Mouse (Mus musculus): ENCODE measurements around the gene Golga2. TPM values are rescaled to one million over a fixed set of nuclear protein-coding genes. Genes with fewer than 3 reads are reported as not detected.

The Golga2 gene
- total and polyA plus RNA-seq, 3 experiments, result 15.4 to 27.1 (median 23.0) TPM

GRCm38 (mm10) chr2:32253352-32253751, 33.8 kb upstream of the Golga2 start:
- in situ Hi-C loops (cut with MboI; ENCODE audit: low pct_ligation_motif_present, low pct_unique_long_range_greater_than_20kb, low sequenced_read_pairs), result no loop called here
- Histone ChIP-seq H3K79me2 (replicated peaks; ENCODE audit: control insufficient read depth, extremely low read depth, insufficient read depth, poor library complexity, severe bottlenecking) (no peaks in the 10 kb centered on the region), H3K4me3 (replicated peaks in 1 of 3; ENCODE audit: low read depth in 2 of 3, low read length in 2 of 3, poor library complexity in 1 of 3) (no peak overlapping the region), H3K9ac (ENCODE audit: insufficient read depth, low read depth) (no peak overlapping the region), H3K4me1 (ENCODE audit: control insufficient read depth in 1 of 2, insufficient read depth in 2 of 2) (peaks cover 0 to 1% of the 10 kb centered on the region in 2 experiments; a peak in 2 of 4 replicates), H3K36me3 (replicated peaks in 1 of 2; ENCODE audit: control insufficient read depth in 1 of 2, insufficient read depth in 1 of 2, low read length in 1 of 2) (peaks cover 89% of the 10 kb centered on the region in 2 experiments), H3K27ac (ENCODE audit: insufficient read depth, low read depth) (no peak overlapping the region), H3K9me3 (replicated peaks; ENCODE audit: low read length) (no peaks in the 10 kb centered on the region), H3K27me3 (replicated peaks) (no peaks in the 10 kb centered on the region), H3K4me2 (ENCODE audit: insufficient read depth, low read depth, poor library complexity, severe bottlenecking) (no peak overlapping the region)
- no peak for TF ChIP-seq JUND (conservative IDR thresholded peaks at IDR 0.05; ENCODE audit: low read depth, low read length)
- no peak for TF ChIP-seq UBTF (IDR thresholded peaks at IDR 0.05; ENCODE audit: low read depth, low read length)
- no peak for TF ChIP-seq TBP (conservative IDR thresholded peaks at IDR 0.05; ENCODE audit: low read depth, low read length)
- no peak for TF ChIP-seq ETS1 (conservative IDR thresholded peaks at IDR 0.05; ENCODE audit: low read depth, low read length)
- TF ChIP-seq ZNF384 (IDR thresholded peaks at IDR 0.05; ENCODE audit: low read depth, low read length), result no peak
- TF ChIP-seq MAFK (IDR thresholded peaks at IDR 0.05; ENCODE audit: insufficient replicate concordance, low read length), result no peak
- TF ChIP-seq CTCF (conservative IDR thresholded peaks at IDR 0.05 in 1 of 2, IDR thresholded peaks at IDR 0.05 in 1 of 2; ENCODE audit: low read depth in 2 of 2, low read length in 2 of 2), result no peak
- no peak for TF ChIP-seq MXI1 (IDR thresholded peaks at IDR 0.05; ENCODE audit: low read depth, low read length)
- no peak for TF ChIP-seq MAZ (IDR thresholded peaks at IDR 0.05; ENCODE audit: low read depth, low read length)
- TF ChIP-seq CHD2 (IDR thresholded peaks at IDR 0.05; ENCODE audit: low read length), result no peak
- TF ChIP-seq TCF12 (IDR thresholded peaks at IDR 0.05; ENCODE audit: low read depth, low read length), result no peak
- no peak for TF ChIP-seq CHD1 (IDR thresholded peaks at IDR 0.05; ENCODE audit: low read depth, low read length)
- TF ChIP-seq USF1 (IDR thresholded peaks at IDR 0.05; ENCODE audit: low read depth, low read length), result no peak
- TF ChIP-seq NRF1 (IDR thresholded peaks at IDR 0.05; ENCODE audit: low read depth, low read length), result no peak
- no peak for TF ChIP-seq POLR2AphosphoS2 (IDR thresholded peaks at IDR 0.05; ENCODE audit: low read depth, low read length)
- TF ChIP-seq MYC (IDR thresholded peaks at IDR 0.05; ENCODE audit: low read depth, low read length), result no peak
- no peak for TF ChIP-seq ELF1 (IDR thresholded peaks at IDR 0.05; ENCODE audit: low read depth, low read length)
- no peak for TF ChIP-seq BHLHE40 (IDR thresholded peaks at IDR 0.05; ENCODE audit: low read depth, low read length)
- no peak for TF ChIP-seq EP300 (IDR thresholded peaks at IDR 0.05; ENCODE audit: low read length)
- TF ChIP-seq IRF4 (IDR thresholded peaks at IDR 0.05; ENCODE audit: low read depth, low read length), result no peak
- dilution Hi-C loops (cut with MboI; ENCODE audit: extremely low pct_ligation_motif_present, extremely low pct_unique_long_range_greater_than_20kb, low sequenced_read_pairs), result no loop called here
- no peak for DNase-seq (ENCODE audit: extremely low read depth)

- no peaks in the 10 kb centered on the region for H3K27me3 ChIP-seq (replicated peaks)
- no peak overlapping the region for H3K9ac ChIP-seq (ENCODE audit: insufficient read depth, low read depth)
- H3K4me1 ChIP-seq (ENCODE audit: control insufficient read depth in 1 of 2, insufficient read depth in 2 of 2), result peaks cover 0 to 11% of the 10 kb centered on the region in 2 experiments; a peak in 2 of 4 replicates
- H3K79me2 ChIP-seq (replicated peaks; ENCODE audit: control insufficient read depth, extremely low read depth, insufficient read depth, poor library complexity, severe bottlenecking), result peaks cover 9% of the 10 kb centered on the region
- peaks cover 82 to 83% of the 10 kb centered on the region in 2 experiments for H3K36me3 ChIP-seq (replicated peaks in 1 of 2; ENCODE audit: control insufficient read depth in 1 of 2, insufficient read depth in 1 of 2, low read length in 1 of 2)
- H3K4me3 ChIP-seq (replicated peaks in 1 of 3; ENCODE audit: low read depth in 2 of 3, low read length in 2 of 3, poor library complexity in 1 of 3), result no peak overlapping the region
- dilution Hi-C loops (cut with MboI; ENCODE audit: extremely low pct_ligation_motif_present, extremely low pct_unique_long_range_greater_than_20kb, low sequenced_read_pairs), result no loop called here
- in situ Hi-C loops (cut with MboI; ENCODE audit: low pct_ligation_motif_present, low pct_unique_long_range_greater_than_20kb, low sequenced_read_pairs), result no loop called here
- TF ChIP-seq IRF4 (IDR thresholded peaks at IDR 0.05; ENCODE audit: low read depth, low read length) (no peak), ZKSCAN1 (IDR thresholded peaks at IDR 0.05; ENCODE audit: borderline replicate concordance, low read depth, low read length) (no peak), POLR2A (IDR thresholded peaks at IDR 0.05; ENCODE audit: low read depth, low read length) (no peak), CHD1 (IDR thresholded peaks at IDR 0.05; ENCODE audit: low read depth, low read length) (no peak), NRF1 (IDR thresholded peaks at IDR 0.05; ENCODE audit: low read depth, low read length) (no peak), USF2 (conservative IDR thresholded peaks at IDR 0.05; ENCODE audit: low read depth, low read length) (no peak), EP300 (IDR thresholded peaks at IDR 0.05; ENCODE audit: low read length) (no peak), ZNF384 (IDR thresholded peaks at IDR 0.05; ENCODE audit: low read depth, low read length) (no peak), ZMIZ1 (IDR thresholded peaks at IDR 0.05; ENCODE audit: low read depth, low read length) (no peak), HCFC1 (IDR thresholded peaks at IDR 0.05; ENCODE audit: low read depth, low read length) (no peak), PAX5 (IDR thresholded peaks at IDR 0.05; ENCODE audit: low read length) (no peak), BHLHE40 (IDR thresholded peaks at IDR 0.05; ENCODE audit: low read depth, low read length) (no peak), USF1 (IDR thresholded peaks at IDR 0.05; ENCODE audit: low read depth, low read length) (no peak), MAX (IDR thresholded peaks at IDR 0.05; ENCODE audit: low read length) (no peak), RAD21 (IDR thresholded peaks at IDR 0.05; ENCODE audit: low read depth, low read length) (no peak), KAT2A (IDR thresholded peaks at IDR 0.05; ENCODE audit: insufficient replicate concordance, low read length) (no peak), JUND (conservative IDR thresholded peaks at IDR 0.05; ENCODE audit: low read depth, low read length) (no peak), MYC (IDR thresholded peaks at IDR 0.05; ENCODE audit: low read depth, low read length) (no peak), MAFK (IDR thresholded peaks at IDR 0.05; ENCODE audit: insufficient replicate concordance, low read length) (no peak)
- no peak overlapping the region for H3K4me2 ChIP-seq (ENCODE audit: insufficient read depth, low read depth, poor library complexity, severe bottlenecking)
- no peak for DNase-seq (ENCODE audit: extremely low read depth)
- no peak overlapping the region for H3K27ac ChIP-seq (ENCODE audit: insufficient read depth, low read depth)
- H3K9me3 ChIP-seq (replicated peaks; ENCODE audit: low read length), result no peaks in the 10 kb centered on the region
These were observed 32.6 kb upstream of the Golga2 start for GRCm38 (mm10) chr2:32254563-32254962.
